Mouse (Mus musculus): ENCODE measurements at regions not wholly inside any gene's neighbourhood (a gene's known extent, or its start where the extent isn't known, plus 50 kb on each side); places are given as distances from the start of the nearest gene placed in this dataset.

- H3K4me1 ChIP-seq = no peaks in the 10 kb centered on the region
- H3K27ac ChIP-seq = no peak overlapping the region
- no peaks in the 10 kb centered on the region for H3K36me3 ChIP-seq
- H3K4me2 ChIP-seq (replicated peaks) = no peak overlapping the region
- H3K27me3 ChIP-seq = no peaks in the 10 kb centered on the region
- H3K4me3 ChIP-seq = no peak overlapping the region
- ATAC-seq (ENCODE audit: low FRiP score) = no peak
- no peak overlapping the region for H3K9ac ChIP-seq
- 81% methylated on average over 3 of the region's 3 CpGs for WGBS
- no peaks in the 10 kb centered on the region for H3K9me3 ChIP-seq (replicated peaks)
Observed at GRCm38 (mm10) chr15:62845884-62846283, 999.1 kb downstream of the Gsdmc2 start.

GRCm38 (mm10) chr15:62825586-62825985, 1019.4 kb downstream of the Gsdmc2 start:
- Histone ChIP-seq H3K4me3 (no peak overlapping the region), H3K4me2 (replicated peaks) (no peak overlapping the region), H3K27me3 (no peaks in the 10 kb centered on the region), H3K9ac (no peak overlapping the region), H3K27ac (no peak overlapping the region), H3K9me3 (replicated peaks) (no peaks in the 10 kb centered on the region), H3K4me1 (no peaks in the 10 kb centered on the region), H3K36me3 (no peaks in the 10 kb centered on the region)
- no peak for ATAC-seq (ENCODE audit: low FRiP score)

- Histone ChIP-seq H3K4me2 (replicated peaks) (no peak overlapping the region), H3K27ac (no peak overlapping the region), H3K27me3 (no peaks in the 10 kb centered on the region), H3K36me3 (no peaks in the 10 kb centered on the region), H3K4me3 (no peak overlapping the region), H3K9me3 (replicated peaks) (no peaks in the 10 kb centered on the region), H3K4me1 (no peaks in the 10 kb centered on the region), H3K9ac (no peak overlapping the region)
- no peak for ATAC-seq (ENCODE audit: low FRiP score)
- 72% methylated on average over 1 of the region's 1 CpGs for WGBS
Observed at GRCm38 (mm10) chr15:62823861-62824518, 1021.0 kb downstream of the Gsdmc2 start.

- no peak overlapping the region for H3K27ac ChIP-seq
- no peaks in the 10 kb centered on the region for H3K4me1 ChIP-seq
- ATAC-seq (ENCODE audit: low FRiP score) = no peak
- no peaks in the 10 kb centered on the region for H3K9me3 ChIP-seq (replicated peaks)
- H3K4me2 ChIP-seq (replicated peaks) = no peak overlapping the region
- no peaks in the 10 kb centered on the region for H3K36me3 ChIP-seq
- no peak overlapping the region for H3K9ac ChIP-seq
- no peak overlapping the region for H3K4me3 ChIP-seq
- no peaks in the 10 kb centered on the region for H3K27me3 ChIP-seq
Observed at GRCm38 (mm10) chr15:62822305-62822704, 1022.7 kb downstream of the Gsdmc2 start.

GRCm38 (mm10) chr15:62813093-62813492, 1031.9 kb downstream of the Gsdmc2 start:
- ATAC-seq (ENCODE audit: low FRiP score) = no peak
- no peak overlapping the region for H3K9ac ChIP-seq
- H3K4me2 ChIP-seq (replicated peaks) = no peak overlapping the region
- whole genome bisulfite sequencing = 83% methylated on average over 1 of the region's 1 CpGs
- H3K36me3 ChIP-seq = no peaks in the 10 kb centered on the region
- no peak overlapping the region for H3K4me3 ChIP-seq
- H3K27ac ChIP-seq = no peak overlapping the region
- H3K9me3 ChIP-seq (replicated peaks) = no peaks in the 10 kb centered on the region
- H3K27me3 ChIP-seq = no peaks in the 10 kb centered on the region
- no peaks in the 10 kb centered on the region for H3K4me1 ChIP-seq

GRCm38 (mm10) chr15:62812026-62812425, 1033.0 kb downstream of the Gsdmc2 start:
- Histone ChIP-seq H3K9ac (no peak overlapping the region), H3K4me3 (no peak overlapping the region), H3K27ac (no peak overlapping the region), H3K27me3 (no peaks in the 10 kb centered on the region), H3K4me1 (no peaks in the 10 kb centered on the region), H3K36me3 (no peaks in the 10 kb centered on the region), H3K4me2 (replicated peaks) (no peak overlapping the region), H3K9me3 (replicated peaks) (no peaks in the 10 kb centered on the region)
- no peak for ATAC-seq (ENCODE audit: low FRiP score)
- WGBS = 67% methylated on average over 2 of the region's 2 CpGs

GRCm38 (mm10) chr15:62809320-62809719, 1035.7 kb downstream of the Gsdmc2 start:
- Histone ChIP-seq H3K27ac (no peak overlapping the region), H3K4me1 (no peaks in the 10 kb centered on the region), H3K9ac (no peak overlapping the region), H3K4me3 (no peak overlapping the region), H3K4me2 (replicated peaks) (no peak overlapping the region), H3K27me3 (no peaks in the 10 kb centered on the region), H3K36me3 (no peaks in the 10 kb centered on the region), H3K9me3 (replicated peaks) (no peaks in the 10 kb centered on the region)
- no peak for ATAC-seq (ENCODE audit: low FRiP score)
- 88% methylated on average over 3 of the region's 3 CpGs for WGBS

- WGBS = 89% methylated on average over 4 of the region's 4 CpGs
- Histone ChIP-seq H3K36me3 (no peaks in the 10 kb centered on the region), H3K9ac (no peak overlapping the region), H3K27me3 (no peaks in the 10 kb centered on the region), H3K4me1 (no peaks in the 10 kb centered on the region), H3K4me2 (replicated peaks) (no peak overlapping the region), H3K4me3 (no peak overlapping the region), H3K27ac (no peak overlapping the region), H3K9me3 (replicated peaks) (no peaks in the 10 kb centered on the region)
- ATAC-seq (ENCODE audit: low FRiP score) = no peak
Observed at GRCm38 (mm10) chr15:62808087-62808808, 1036.7 kb downstream of the Gsdmc2 start.

GRCm38 (mm10) chr15:62807364-62807763, 1037.6 kb downstream of the Gsdmc2 start:
- Histone ChIP-seq H3K36me3 (no peaks in the 10 kb centered on the region), H3K4me1 (no peaks in the 10 kb centered on the region), H3K27me3 (no peaks in the 10 kb centered on the region), H3K4me2 (replicated peaks) (no peak overlapping the region), H3K27ac (no peak overlapping the region), H3K9ac (no peak overlapping the region), H3K4me3 (no peak overlapping the region), H3K9me3 (replicated peaks) (no peaks in the 10 kb centered on the region)
- no peak for ATAC-seq (ENCODE audit: low FRiP score)
- WGBS = 81% methylated on average over 1 of the region's 1 CpGs

GRCm38 (mm10) chr15:62802770-62803169, 1042.2 kb downstream of the Gsdmc2 start:
- Histone ChIP-seq H3K4me1 (no peaks in the 10 kb centered on the region), H3K9me3 (replicated peaks) (no peaks in the 10 kb centered on the region), H3K9ac (no peak overlapping the region), H3K36me3 (no peaks in the 10 kb centered on the region), H3K4me2 (replicated peaks) (no peak overlapping the region), H3K4me3 (no peak overlapping the region), H3K27ac (no peak overlapping the region), H3K27me3 (no peaks in the 10 kb centered on the region)
- no peak for ATAC-seq (ENCODE audit: low FRiP score)

GRCm38 (mm10) chr15:62798731-62799130, 1046.2 kb downstream of the Gsdmc2 start:
- no peak overlapping the region for H3K9ac ChIP-seq
- ATAC-seq (ENCODE audit: low FRiP score) = no peak
- no peak overlapping the region for H3K4me2 ChIP-seq (replicated peaks)
- 82% methylated on average over 4 of the region's 4 CpGs for WGBS
- no peaks in the 10 kb centered on the region for H3K9me3 ChIP-seq (replicated peaks)
- H3K27me3 ChIP-seq = no peaks in the 10 kb centered on the region
- H3K36me3 ChIP-seq = no peaks in the 10 kb centered on the region
- no peak overlapping the region for H3K4me3 ChIP-seq
- H3K4me1 ChIP-seq = no peaks in the 10 kb centered on the region
- no peak overlapping the region for H3K27ac ChIP-seq

- Histone ChIP-seq H3K36me3 (no peaks in the 10 kb centered on the region), H3K4me1 (no peaks in the 10 kb centered on the region), H3K9me3 (replicated peaks) (no peaks in the 10 kb centered on the region), H3K4me3 (no peak overlapping the region), H3K9ac (no peak overlapping the region), H3K27me3 (no peaks in the 10 kb centered on the region), H3K4me2 (replicated peaks) (no peak overlapping the region), H3K27ac (no peak overlapping the region)
- ATAC-seq (ENCODE audit: low FRiP score) = no peak
- WGBS = 94% methylated on average over 5 of the region's 5 CpGs
Observed at GRCm38 (mm10) chr15:62793569-62793968, 1051.4 kb downstream of the Gsdmc2 start.

GRCm38 (mm10) chr15:62792084-62792483, 1052.9 kb downstream of the Gsdmc2 start:
- no peaks in the 10 kb centered on the region for H3K27me3 ChIP-seq

More at GRCm38 (mm10) chr15:62792084-62792483, 1052.9 kb downstream of the Gsdmc2 start:
- H3K4me2 ChIP-seq (replicated peaks) = no peak overlapping the region
- WGBS = 69% methylated on average over 1 of the region's 1 CpGs
- no peaks in the 10 kb centered on the region for H3K36me3 ChIP-seq
- H3K4me3 ChIP-seq = no peak overlapping the region
- no peak overlapping the region for H3K9ac ChIP-seq
- no peak for ATAC-seq (ENCODE audit: low FRiP score)
- H3K4me1 ChIP-seq = no peaks in the 10 kb centered on the region
- no peak overlapping the region for H3K27ac ChIP-seq
- H3K9me3 ChIP-seq (replicated peaks) = no peaks in the 10 kb centered on the region
